Mouse (Mus musculus) adrenal gland, postnatal 4 days (tissue): ENCODE results near the gene Gstp3. TPM values are rescaled to one million over a fixed set of nuclear protein-coding genes. Genes with fewer than 3 reads are reported as not detected.
"Not testable (repeated sequence)": the region's sequence is repeated elsewhere in the genome, so short reads cannot be mapped to it uniquely, and the experiment has no call there.

ENCODE experiments used
- DNase-seq, 2 experiments: peaks; one replicate each; pipeline ENCODE4 v3.0.0; 2021 to 2022; ENCODE audit warnings: low spot score in 2 of 2, mixed read lengths in 2 of 2
- total RNA-seq, 2 experiments: library from RNA; stranded (reverse); gene quantifications; 2 replicates each; pipeline ENCODE4 v1.2.3; 2021

Gstp3 gene
- total RNA-seq, 2 experiments from 2014 or later: 1.9 to 37.5 TPM

DNA sequence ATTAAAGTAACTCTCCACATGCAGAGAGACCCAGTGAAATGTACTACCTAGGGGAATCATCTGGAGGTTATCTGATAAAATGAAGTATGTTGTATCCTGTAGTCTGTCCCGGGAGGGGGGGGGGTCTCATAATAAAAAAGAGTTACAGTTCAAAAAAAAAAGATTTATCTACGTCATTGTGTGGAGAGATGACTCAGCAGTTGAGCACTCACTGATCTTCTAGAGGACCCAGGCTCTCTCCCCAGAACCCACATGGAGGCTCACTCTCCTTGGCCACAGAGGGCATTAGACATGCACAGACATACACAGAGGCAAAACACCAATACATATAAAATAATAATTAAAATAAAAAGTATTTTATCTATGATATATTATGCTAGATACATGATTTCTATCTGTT lies 32.0 kb upstream of the Gstp3 start:
- DNase-seq: no peak

DNA sequence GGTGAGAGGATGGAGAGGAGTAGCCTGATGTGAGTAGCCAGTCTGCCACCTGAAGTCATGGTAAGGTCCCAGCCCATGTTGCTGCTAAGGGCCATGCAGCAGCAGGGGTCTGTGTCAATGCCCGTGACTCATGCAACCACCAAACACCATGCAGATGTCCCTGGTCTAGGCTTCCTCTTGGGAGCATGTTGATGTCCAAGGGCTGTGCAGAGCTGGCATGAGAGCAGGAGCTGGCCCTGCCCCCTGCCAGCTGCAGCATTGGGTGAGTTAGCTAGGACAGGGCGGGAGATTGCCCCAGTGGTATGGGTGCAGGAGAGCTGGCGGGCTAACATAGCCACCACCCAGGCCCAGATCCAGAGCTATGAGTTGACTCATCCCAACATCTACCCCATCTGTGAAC lies 31.1 kb upstream of the Gstp3 start:
- no peak for DNase-seq

DNA sequence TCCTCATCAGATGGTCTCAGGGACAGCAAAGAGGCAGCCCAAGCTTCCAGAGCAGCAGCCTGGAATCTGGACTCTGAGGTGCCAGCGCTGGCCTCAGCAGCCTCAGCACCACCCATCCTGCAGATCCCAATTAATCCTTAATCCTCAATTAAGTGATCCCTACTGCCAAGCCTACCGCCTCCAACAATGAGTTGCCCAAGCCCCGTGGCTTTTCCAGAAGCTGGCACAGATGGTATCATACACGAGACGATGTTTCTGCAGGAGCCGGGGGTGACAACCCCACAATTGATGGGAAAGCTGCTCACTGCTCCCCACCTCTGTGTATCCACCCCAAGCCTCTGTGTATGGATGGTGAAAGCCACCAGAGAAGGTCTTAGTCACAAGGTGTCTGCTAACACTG lies 29.8 kb upstream of the Gstp3 start:
- no peak for DNase-seq

DNA sequence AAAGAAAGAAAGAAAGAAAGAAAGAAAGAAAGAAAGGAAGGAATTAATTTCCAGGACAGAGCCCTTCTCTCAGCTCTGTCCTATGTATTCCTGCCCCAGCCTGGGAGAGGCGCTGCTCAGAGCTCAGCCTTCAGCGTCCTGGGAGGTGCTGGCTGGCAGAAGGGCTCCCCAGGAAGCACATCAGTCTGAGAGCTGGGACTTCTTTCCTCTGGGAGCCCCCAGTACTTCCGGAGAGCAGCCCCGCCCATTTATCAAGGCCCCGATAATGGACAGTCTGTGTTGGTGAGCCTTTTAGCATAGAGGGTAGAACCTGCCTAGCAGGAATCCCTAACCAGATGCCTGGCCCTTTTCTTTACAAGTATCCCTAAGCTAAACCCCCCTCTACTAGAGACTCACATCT lies 28.8 kb upstream of the Gstp3 start:
- DNase-seq: no peak

DNA sequence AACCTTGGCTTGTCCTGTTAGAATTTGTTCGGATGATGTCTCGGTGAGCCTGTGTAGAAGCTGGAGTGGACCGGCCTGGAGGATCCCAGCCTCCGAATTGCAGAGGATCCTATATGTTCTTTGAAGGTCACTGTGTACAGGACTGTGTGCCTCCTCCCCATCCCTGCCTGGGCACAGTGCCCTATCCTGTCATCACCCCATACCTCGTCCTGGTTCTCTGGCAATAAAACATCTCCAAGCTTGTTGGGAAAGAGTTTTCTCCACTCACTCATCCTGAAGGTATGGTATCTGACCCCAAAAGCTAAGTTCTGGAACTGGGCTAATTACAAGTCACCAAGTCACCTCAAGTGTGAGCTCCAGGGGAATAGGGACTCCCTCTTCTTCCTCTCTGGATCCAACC lies 27.7 kb upstream of the Gstp3 start:
- DNase-seq: no peak

DNA sequence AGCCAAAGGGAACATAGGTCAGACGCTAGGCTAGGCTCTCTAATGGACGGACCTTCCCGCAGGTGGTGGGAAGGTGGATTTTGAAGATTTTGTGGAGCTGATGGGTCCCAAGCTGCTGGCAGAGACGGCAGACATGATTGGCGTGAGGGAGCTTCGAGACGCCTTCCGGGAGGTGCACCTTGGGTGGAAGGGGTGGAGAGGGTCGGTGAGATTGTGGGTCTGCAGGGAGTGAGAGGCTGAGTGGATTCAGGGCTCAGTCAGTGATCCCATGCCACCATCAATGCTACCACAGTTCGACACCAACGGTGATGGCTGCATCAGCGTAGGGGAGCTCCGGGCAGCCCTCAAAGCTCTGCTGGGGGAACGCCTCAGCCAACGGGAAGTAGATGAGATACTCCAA lies 26.8 kb upstream of the Gstp3 start:
- no peak for DNase-seq

DNA sequence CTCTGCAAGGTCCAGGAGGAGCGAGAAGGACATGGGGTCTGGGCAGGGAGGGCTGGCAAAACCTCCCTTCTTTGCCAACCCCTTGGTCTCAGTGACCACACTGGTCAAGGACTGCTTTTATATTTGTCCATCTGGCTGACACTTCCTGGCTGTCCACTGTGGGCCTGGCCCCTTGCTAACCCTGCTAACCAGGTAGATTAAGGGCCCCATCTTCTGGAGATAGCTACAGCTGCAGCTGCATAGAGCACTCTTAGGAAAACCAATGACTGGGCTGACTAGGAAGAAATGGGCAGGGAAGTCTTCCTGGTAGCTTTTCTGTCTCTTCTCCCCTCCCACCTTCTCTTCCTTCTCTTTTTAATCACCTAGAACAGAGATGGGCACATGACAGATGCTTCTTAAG lies 25.6 kb upstream of the Gstp3 start:
- DNase-seq: no peak

DNA sequence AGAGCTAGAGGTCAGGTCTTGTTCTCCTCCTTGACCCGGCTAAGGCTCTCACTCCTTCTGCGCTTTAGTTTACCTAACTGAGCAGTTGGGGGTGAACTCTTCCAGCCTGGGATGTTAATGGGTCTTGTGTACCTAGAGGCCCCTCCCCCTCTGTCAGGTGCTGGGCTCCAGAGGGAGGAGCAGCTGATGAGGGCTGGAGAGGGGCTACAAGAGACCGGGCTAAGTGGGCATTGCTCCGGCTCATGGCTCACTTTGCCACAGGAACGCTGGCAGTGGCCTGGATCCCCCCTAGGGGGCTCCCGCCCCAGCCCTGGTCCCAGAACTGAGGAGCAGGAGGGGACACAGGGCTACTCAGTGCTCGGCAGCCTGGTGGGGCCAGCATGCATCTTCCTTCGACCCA lies 24.5 kb upstream of the Gstp3 start:
- DNase-seq: no peak

DNA sequence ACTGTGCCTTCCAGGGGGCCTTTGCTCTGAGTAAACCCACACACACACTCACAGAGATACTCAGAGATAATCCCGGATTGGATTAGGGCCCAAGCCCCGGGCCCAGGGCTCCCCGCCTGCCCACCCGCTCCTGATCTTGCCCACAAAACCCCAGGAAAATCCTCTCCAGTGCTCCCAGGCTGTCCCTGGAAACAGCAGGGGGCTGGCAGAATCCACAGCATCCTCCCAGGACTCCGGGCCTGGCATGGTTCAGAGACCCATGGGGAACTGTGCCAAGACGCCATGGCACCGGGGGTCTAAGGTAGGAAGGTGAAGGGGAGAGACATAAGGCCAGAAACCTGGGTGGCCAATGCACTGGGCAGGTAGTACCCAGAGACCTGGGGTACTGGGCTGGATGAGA lies 23.9 kb upstream of the Gstp3 start:
- DNase-seq: no peak

DNA sequence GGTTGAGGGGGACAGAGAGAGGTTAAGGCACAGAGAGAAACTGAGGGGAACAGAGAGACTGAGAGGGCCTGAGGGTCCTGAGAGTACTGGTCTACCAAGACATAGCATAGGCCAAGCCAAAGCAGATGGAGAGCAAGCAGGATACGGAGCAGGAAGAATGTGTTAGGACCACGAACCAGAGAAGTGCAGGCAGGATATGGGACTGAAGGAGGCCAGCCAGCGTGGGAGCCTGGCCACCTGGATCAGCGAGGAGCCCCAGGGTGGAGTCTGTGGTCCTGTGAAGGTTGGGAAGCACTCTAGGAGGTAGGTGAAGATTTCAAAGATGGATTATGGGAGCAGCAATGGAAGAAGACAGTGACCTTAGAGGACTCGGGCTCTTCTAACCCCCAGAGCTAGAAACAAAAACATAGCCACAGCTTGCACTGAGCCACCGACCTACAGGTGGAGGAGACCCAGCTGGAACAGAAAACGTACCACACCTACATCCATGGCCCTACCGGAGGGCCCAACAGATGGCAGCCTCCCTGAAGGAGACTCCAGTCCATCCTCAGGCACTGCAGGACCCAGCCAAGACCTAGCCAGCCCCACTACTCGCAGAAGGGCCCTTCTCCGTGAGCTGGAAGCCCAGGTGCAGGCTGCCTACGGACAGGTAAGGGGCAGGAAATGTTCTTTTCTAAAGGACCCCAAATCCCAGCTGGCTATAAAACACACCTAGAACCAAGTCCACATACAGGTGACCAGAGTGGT lies 23.0 kb upstream of the Gstp3 start:
- no peak for DNase-seq

DNA sequence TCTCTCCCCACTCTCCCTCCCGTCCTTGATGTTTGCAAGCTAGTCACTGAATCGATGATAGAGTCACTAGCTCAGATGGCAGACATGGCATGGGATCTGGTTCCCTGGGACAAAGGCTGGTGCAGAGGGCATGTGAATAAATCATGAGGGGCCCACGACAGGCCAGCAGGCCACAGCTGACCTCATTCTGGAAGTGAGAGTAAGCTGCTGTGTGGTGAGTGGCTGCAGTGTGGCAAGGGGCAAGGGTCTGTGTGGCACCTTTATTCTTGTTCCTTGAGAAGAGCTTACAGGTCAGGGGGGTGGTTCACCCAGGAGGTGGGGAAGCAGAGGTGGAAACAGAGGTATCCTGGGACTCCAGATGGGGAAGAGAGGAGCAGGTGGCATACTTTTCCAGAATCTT lies 22.0 kb upstream of the Gstp3 start, which contains the start of gene Cabp2:
Gene Cabp2, plus strand, starts transcription at position 185 of the 400 bp plus-strand sequence.
- no peak for DNase-seq

DNA sequence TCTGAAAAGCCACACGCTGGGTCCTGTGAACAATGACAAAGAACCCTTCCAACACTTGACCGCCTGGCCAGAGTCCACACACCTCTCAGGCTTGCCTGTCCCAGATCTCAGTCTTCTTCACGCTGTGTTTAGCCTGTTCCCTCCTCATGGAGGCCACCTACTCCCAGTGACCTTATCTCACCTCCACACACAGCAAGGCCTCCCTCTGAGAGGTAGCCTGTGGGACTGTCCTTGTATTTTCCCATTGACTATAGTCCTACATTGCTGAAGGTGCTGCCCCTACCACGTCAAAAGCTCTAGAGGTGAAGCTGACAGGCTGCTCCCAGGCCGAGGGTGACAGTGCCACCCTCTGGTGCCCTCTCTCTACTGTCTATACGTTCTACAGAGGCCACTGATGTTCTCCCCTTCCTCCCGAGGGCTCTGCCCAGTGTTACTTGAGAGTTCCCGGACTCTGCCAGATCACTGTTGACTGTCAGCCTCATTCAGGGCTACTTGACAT lies 21.2 kb upstream of the Gstp3 start:
- no peak for DNase-seq

DNA sequence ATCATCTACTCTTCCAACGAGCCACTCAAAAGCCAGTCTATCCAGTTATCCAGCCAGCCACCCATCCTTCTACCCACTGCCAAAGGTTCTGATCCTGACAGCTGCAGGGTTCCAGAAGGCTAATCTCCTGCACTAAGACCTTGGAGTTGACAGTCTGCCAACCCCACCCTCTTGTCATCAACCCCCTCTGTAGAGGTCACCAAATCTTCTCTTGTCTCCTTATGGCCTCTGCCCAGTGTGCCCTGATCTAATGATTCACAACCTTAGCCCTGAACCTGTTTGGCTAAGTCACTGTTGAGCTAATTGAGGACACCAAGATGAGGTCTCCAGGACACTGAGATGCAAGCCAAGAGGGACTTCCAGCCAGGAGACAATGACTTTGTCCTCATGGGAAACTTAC lies 20.2 kb upstream of the Gstp3 start:
- DNase-seq: no peak

DNA sequence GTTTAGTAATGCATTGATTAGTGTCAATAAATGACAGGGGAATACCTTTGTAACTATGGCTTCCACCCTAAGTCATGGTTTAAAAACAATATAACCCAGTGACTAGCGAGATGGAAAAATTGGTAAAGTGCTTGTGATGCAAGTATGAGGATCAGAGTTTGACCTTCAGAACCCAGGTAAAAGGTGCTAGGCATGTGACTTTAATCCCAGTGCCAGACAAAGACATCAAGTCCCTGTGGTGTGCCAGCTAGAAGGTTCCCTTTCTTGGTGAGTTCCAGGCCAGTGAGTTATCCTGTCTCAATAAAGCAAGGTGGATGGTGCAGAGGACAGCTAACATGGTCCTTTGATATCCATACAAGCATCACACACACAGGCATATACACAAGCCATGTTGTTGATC lies 16.2 kb upstream of the Gstp3 start:
- DNase-seq: no peak

DNA sequence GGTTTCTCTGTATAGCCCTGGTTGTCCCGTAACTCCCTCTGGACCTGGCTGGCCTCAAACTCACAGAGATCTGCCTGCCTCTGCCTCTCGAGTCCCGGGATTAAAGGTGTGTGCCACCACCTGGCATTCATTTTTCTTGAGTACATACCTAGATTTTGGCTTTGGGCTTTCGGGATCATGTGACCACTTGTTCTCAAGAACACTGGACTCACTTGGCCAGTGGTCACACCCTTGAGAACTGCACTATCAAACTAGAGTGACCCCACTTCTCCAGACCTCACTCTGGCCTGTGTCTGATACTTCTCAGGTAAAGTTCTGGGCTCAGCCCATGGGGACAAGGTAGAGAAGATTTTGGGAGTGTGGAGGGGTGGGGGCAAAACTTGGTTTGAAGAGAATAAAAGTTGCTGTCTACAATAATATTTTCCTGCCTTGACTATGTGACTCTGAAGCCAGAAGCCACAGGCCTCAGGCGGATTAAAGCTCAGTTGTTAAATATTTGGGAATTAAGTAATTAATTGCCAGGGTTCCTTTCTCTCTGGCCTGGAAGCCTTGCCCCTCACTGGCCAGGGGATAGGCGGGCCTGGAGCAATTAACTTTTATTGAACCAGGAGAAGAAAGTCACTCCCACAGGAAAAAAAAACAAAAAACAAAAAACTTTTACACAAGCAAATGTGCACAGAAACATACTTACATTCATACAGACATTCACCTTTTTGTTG lies 13.5 kb upstream of the Gstp3 start:
- no peak for DNase-seq

DNA sequence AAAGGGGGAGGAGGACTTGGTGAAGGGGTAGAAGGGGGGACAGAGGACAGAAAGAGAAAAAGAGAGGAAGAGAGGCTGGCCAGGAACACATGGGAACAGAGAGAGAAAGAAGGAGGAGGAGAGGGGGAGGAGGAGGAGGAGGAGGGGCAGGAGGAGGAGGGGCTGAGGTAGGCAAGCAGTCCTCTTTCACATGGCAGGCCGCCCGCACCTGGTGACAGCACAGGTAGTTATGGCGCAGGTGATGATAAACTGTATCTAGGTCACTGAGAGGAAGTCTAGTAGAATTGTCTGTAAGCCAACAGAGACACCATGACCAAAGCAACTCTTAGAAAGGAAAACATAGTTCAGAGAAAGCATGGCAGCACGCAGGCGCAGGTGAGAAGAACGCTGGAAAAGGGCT lies 12.0 kb upstream of the Gstp3 start:
- no peak for DNase-seq

DNA sequence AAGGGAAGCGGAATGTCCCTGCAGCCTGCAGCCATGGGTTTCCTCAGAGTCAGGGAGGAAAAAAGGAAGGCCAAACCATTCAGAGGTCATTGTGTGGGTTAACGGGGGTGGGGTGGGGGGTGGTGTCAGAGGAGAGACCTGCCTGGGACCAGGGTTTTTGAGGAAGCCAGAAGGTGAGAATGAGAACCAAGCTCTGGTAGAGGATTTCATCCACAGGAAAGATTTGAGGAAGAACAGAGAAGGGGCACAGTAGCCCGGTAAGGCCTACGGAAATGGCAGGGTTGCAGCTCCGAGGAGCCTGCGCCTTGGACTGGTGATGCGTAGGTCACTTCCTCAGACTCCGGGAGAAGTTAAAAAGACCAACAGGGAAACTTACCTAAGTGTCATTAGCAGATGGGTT lies 11.4 kb upstream of the Gstp3 start:
- DNase-seq: no peak

DNA sequence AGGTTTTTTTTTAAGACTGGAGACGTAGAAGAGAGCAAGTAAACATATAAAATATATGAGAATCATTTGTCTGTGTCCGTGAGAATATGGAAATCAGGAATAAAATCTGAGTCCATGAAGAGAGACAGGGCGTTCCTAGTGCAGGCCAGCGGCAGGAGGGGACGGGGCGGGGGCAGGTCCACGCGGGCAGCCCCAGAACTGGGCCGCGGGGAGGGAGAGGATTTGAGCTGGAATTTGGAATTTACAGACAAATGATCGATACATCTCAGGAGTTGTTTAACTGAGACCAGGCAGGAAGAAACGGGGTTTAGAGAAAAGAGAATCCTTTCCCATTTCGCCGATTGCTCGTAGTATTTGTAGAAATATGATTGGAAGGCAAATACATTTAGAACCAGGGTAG lies 10.9 kb upstream of the Gstp3 start:
- DNase-seq: no peak

DNA sequence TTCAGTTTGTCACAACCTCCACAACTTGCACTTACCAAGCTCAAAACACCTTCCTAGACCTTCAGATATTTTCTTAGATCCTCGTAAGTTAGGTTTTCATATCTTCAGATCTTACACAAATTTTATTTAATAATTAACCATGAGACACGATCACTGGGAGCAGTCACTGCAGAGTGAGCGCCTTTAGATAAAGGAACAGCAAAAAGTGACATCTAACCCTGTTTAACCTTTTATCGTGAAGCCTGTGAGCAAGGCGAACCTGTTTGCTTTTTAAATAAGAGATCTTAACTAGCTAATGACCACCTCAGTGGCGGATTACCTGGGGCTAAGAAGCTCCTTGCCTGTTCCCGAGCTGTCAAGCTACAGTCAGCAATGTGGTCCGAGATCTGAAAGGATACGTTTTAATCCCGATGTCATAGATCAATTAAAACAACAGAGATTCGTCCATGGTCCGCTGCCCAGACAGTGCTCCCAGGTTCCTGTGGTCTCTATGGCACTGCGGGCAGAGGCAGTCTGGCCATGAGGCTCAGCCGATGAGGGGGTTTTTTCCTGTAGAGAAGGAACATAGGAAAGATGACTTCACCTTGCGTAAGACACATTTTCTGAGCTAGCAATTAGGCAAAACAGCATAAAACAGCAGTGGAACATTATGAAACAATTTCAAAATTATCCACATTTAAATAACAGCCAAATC lies 9.5 kb upstream of the Gstp3 start:
- DNase-seq: no peak

DNA sequence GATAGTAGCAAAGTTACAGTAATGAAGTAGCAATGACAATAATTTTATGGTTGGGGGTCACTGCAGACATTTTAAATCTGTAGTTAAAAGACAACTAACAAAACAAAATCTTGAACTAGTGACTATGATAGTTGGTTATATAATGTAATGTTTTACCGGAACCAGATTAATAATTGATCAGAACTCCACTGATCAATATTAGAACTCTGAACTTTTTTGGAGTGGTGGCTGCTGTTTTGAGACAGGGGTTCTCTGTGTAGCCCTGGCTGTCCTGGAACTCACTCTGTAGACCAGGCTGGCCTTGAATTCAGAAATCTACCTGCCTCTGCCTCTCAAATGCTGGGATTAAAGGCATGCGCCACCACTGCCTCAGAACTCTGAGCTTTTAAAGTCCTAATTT lies 8.9 kb upstream of the Gstp3 start:
- not testable (repeated sequence) for DNase-seq

DNA sequence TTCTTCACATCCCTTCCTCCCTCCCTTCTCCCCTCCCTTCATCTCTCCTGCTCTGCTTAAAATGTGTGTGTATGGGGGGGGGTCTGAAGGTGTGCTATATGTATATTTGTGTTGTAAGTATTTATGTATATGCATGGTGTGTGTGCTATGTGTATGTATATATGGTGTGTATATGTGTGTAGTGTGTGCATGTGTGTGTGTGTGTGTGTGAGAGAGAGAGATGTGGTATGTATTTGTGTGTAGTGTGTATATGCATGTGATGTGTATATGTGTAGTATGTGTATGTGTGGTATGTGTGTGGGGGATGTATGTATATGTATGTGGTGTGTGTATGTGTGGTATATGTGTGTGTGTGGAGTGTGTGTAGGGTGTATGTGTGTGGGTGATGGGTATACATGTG lies 7.5 kb upstream of the Gstp3 start:
- no peak for DNase-seq

DNA sequence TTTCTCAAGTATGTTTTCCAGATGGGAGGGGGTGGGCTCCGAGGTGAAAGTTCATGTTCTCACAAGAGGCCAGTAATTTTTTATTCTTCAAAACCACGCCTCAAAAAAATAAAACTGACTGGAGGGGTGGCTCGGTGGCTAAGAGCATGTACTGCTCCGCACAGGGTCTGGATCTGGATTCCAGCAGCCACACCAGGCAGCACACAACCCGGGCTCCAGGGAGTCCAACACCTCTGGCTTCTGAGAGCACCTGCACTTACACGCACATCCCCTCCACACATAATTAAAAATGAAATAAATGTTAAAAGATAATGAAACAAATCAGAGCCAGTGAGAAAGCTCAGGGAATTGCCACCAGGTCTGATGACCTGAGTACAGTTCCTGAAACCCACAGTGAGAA lies 6.9 kb upstream of the Gstp3 start:
- DNase-seq: no peak
